Mouse (Mus musculus) G1E (cell line): ENCODE results near the gene Rftn1. TPM values are rescaled to one million over a fixed set of nuclear protein-coding genes. Genes with fewer than 3 reads are reported as not detected.

Experiments used
- ATAC-seq: 2 replicates; pipeline ENCODE4 v1.8.0; 2016; ENCODE audit warnings: mild to moderate bottlenecking; ENCODE audit not compliant: insufficient number of reproducible peaks, poor library complexity, low FRiP score, severe bottlenecking; ENCODE audit errors: extremely low read depth
- DNase-seq: peaks from one replicate; pipeline ENCODE4 v3.0.0; 2012; ENCODE audit warnings: low spot score
- H3K27me3 ChIP-seq: 2 replicates; pipeline ENCODE4 v1.6.1; 2012; ENCODE audit warnings: mild to moderate bottlenecking, low read length, inconsistent platforms; ENCODE audit not compliant: insufficient read depth
- H3K36me3 ChIP-seq: replicated peaks from 2 replicates; pipeline ENCODE3; 2012; ENCODE audit warnings: mild to moderate bottlenecking, inconsistent platforms
- H3K4me1 ChIP-seq: 2 replicates; pipeline ENCODE4 v1.6.1; 2012; ENCODE audit warnings: low read depth, low read length, inconsistent platforms, mixed read lengths; ENCODE audit not compliant: insufficient read depth
- H3K4me3 ChIP-seq: 2 replicates; pipeline ENCODE4 v1.5.1; 2012; ENCODE audit warnings: low read depth, mild to moderate bottlenecking, inconsistent platforms, low read length, moderate library complexity, mixed read lengths
- H3K9me3 ChIP-seq: replicated peaks from 2 replicates; pipeline ENCODE4 v1.6.1; 2012; ENCODE audit warnings: inconsistent platforms
- CTCF ChIP-seq: IDR thresholded peaks from 2 replicates; pipeline ENCODE4 v1.5.1; 2012; ENCODE audit warnings: low read depth, low read length, inconsistent platforms, mixed read lengths
- GATA1 ChIP-seq: IDR thresholded peaks from 2 replicates; pipeline ENCODE4 v1.6.1; 2012; ENCODE audit warnings: borderline replicate concordance, low read length, inconsistent platforms, mixed read lengths
- GATA2 ChIP-seq: IDR thresholded peaks from 2 replicates; pipeline ENCODE4 v1.6.1; 2012; ENCODE audit warnings: low read depth, low read length, inconsistent platforms, borderline replicate concordance
- POLR2AphosphoS5 ChIP-seq: IDR thresholded peaks from 2 replicates; pipeline ENCODE4 v1.6.1; 2012; ENCODE audit warnings: low read depth, low read length, inconsistent platforms; ENCODE audit not compliant: insufficient replicate concordance
- TAL1 ChIP-seq: conservative IDR thresholded peaks from 2 replicates; pipeline ENCODE4 v1.6.1; 2012; ENCODE audit warnings: low read depth, low read length, inconsistent platforms, mixed read lengths
- polyA plus RNA-seq: library from polyadenylated mRNA; stranded (reverse); fragments of >175 nt; gene quantifications from 2 replicates; pipeline ENCODE4 v1.2.3, GENCODE M21; 2012
- total RNA-seq, 2 experiments: library from RNA; stranded (forward) in 1 of 2; stranded (reverse) in 1 of 2; fragments of 200-1000 nt in 1 of 2; fragments of >200 nt in 1 of 2; fragmentation: Nextera tagmentation in 1 of 2; gene quantifications; 2 replicates each; pipeline ENCODE4 v1.2.3; 2014 to 2017

Gene Rftn1
- total and polyA plus RNA-seq, 3 experiments: not detected

DNA sequence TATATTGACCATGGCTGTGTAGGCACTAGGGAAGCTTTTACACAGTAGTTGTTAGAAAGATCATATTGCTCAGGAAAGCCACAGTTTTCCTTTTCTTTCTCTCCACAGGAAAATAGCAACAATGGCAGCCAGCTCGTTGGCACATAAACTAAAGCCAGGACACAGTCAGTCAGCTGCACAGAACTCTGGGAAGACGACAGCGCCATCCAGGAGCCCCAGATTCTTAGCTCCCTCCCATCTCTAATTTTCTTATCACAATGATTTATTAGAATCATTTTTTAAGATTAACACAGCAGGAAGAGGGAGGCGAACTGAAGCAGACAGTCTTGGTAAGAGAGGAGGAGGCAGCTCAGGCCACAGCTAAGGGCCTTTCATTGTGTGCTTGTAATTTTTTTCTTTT is 58.8 kb downstream of the Rftn1 start:
- H3K4me1 ChIP-seq: no peaks in the 10 kb centered on the region
- DNase-seq: no peak
- no peak overlapping the region for H3K4me3 ChIP-seq
- peaks cover 64% of the 10 kb centered on the region for H3K9me3 ChIP-seq
- TF ChIP-seq GATA1: no peak
- TF ChIP-seq POLR2AphosphoS5: no peak
- no peak for TF ChIP-seq CTCF
- TF ChIP-seq TAL1: no peak
- no peak for TF ChIP-seq GATA2
- no peak for ATAC-seq
- H3K36me3 ChIP-seq: no peaks in the 10 kb centered on the region
- H3K27me3 ChIP-seq: no peaks in the 10 kb centered on the region

DNA sequence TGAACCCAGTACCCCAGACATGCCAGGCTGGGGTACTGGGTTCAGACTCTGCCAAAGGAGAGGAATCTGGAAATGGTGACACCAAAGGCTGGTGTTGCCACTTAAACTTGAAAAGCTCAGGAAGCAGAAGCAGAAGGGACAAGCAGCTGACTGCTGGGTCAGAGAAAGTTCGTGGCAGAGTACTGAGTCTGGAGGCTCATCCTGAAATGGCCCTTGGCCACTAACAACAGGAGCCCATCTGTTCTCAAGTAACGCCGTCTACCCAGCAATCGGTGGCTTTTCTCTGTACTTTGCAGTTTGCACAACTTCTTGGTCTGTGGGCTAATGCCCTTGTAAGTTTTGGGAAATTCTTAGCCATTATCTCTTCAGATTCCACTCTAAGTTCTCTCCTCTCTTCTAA is 60.1 kb downstream of the Rftn1 start:
- Histone ChIP-seq H3K9me3 (peaks cover 65% of the 10 kb centered on the region), H3K36me3 (no peaks in the 10 kb centered on the region), H3K4me1 (no peaks in the 10 kb centered on the region), H3K4me3 (no peak overlapping the region), H3K27me3 (no peaks in the 10 kb centered on the region)
- DNase-seq (no peak), ATAC-seq (no peak)
- TF ChIP-seq GATA2: no peak
- no peak for TF ChIP-seq POLR2AphosphoS5
- TF ChIP-seq TAL1: no peak
- TF ChIP-seq CTCF: no peak
- no peak for TF ChIP-seq GATA1

DNA sequence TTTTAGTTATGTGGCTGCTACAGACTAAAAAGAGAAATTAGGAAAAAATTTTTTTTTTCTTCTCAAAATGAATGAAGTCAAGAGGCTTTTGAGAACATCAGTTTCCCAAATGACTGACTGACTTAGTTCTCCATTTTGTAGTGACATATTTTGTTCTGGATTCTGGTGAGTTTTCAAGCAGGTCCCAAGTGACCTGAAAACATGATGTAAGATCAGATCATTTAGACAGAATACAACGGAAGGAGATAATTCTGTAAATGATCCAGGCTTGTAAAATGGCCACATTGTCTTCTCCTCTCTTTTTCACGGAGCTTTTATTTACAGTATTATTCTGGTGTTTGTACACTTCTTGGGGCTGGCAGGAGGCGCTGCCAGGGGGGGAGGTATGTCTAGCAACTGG is 62.1 kb downstream of the Rftn1 start:
- DNase-seq: no peak
- no peak for ATAC-seq
- Histone ChIP-seq H3K36me3 (no peaks in the 10 kb centered on the region), H3K9me3 (peaks cover 62% of the 10 kb centered on the region), H3K27me3 (no peaks in the 10 kb centered on the region), H3K4me3 (no peak overlapping the region), H3K4me1 (no peaks in the 10 kb centered on the region)
- TF ChIP-seq POLR2AphosphoS5: no peak
- TF ChIP-seq GATA2: no peak
- TF ChIP-seq TAL1: no peak
- TF ChIP-seq CTCF: no peak
- TF ChIP-seq GATA1: no peak

DNA sequence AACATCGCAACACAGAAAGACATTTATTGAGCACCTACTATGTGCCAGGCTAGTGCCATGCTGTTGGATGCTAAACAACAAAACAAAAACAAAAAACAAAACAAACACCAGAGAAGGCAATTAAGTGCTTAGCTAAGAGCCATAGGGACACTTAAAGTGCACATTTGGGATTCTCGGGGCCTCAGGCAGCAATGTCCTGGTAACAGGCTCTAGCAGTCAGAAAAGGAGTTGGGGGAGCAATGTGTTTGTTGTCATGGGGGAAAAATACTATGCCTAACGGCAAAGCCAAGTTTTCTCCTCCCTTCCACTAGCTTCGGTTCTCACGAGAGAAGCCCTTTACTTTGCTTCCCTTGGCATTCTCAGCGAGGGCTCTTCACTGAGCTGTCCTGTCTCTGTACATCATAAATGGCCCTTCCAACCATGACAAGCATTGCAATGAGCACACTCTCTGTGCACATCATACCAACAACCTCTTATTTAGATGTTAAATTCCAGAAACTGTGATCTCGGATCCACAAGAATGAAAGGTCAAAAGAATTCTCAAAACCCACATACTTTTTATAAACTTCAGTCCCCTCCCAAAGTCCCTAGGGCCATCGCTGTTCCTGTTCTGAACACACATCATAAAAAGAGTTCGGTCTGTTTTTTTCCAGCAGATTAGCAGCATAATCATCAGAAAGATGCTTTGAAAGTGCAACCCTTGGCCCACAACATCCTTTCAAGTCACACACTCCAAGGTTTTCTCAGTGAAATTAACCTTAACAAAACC is 63.2 kb downstream of the Rftn1 start:
- ATAC-seq (no peak), DNase-seq (no peak)
- Histone ChIP-seq H3K36me3 (no peaks in the 10 kb centered on the region), H3K4me3 (no peak overlapping the region), H3K4me1 (no peaks in the 10 kb centered on the region), H3K27me3 (no peaks in the 10 kb centered on the region), H3K9me3 (peaks cover 56% of the 10 kb centered on the region)
- TF ChIP-seq GATA2: no peak
- no peak for TF ChIP-seq CTCF
- no peak for TF ChIP-seq TAL1
- no peak for TF ChIP-seq GATA1
- no peak for TF ChIP-seq POLR2AphosphoS5

DNA sequence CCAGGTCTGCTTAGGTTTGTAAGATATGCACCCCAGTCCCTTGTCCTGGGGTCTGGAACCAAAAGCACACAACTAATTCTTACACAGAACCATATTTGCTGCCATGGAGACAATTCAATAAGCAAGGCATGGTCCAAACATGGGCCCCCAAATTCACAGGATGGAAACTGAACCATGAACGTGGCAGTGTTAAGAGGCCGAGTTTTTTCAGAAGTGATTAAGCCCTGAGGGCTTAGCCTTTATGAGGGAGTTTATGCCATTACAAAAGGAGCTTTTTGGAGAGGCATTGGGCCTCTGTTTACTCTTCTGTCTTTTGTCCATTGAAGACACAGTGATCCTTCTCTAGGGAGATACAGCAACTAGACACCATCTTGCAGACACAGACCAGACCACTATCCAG is 63.9 kb downstream of the Rftn1 start:
- Histone ChIP-seq H3K9me3 (peaks cover 59% of the 10 kb centered on the region), H3K4me1 (no peaks in the 10 kb centered on the region), H3K4me3 (no peak overlapping the region), H3K36me3 (no peaks in the 10 kb centered on the region), H3K27me3 (no peaks in the 10 kb centered on the region)
- TF ChIP-seq POLR2AphosphoS5 (no peak), TAL1 (no peak)
- ATAC-seq (no peak), DNase-seq (no peak)

DNA sequence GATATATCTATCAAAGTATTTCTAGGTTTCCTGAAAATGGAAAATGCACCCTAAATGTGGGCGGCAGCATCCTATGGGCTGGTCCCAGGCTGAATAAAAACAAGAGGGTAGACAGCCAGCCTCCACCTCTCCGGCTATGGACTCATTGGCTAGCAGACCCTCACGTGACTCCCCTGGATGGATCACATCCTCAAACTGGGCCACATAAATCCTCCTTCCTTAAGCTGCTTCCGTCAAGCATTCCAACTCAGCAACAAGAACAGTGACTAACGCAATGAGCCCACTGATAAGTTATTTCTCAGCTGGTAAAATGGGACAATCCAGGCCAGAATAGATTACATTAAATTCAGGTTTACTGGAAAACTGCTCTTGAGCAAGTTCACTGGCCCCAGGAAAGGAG is 64.6 kb downstream of the Rftn1 start:
- no peak overlapping the region for H3K4me3 ChIP-seq
- H3K27me3 ChIP-seq: no peaks in the 10 kb centered on the region
- peaks cover 62% of the 10 kb centered on the region for H3K9me3 ChIP-seq
- no peak for DNase-seq
- ATAC-seq: no peak
- H3K36me3 ChIP-seq: no peaks in the 10 kb centered on the region
- no peaks in the 10 kb centered on the region for H3K4me1 ChIP-seq
- TF ChIP-seq GATA2: no peak
- TF ChIP-seq CTCF: no peak
- no peak for TF ChIP-seq POLR2AphosphoS5
- TF ChIP-seq GATA1: no peak
- no peak for TF ChIP-seq TAL1

DNA sequence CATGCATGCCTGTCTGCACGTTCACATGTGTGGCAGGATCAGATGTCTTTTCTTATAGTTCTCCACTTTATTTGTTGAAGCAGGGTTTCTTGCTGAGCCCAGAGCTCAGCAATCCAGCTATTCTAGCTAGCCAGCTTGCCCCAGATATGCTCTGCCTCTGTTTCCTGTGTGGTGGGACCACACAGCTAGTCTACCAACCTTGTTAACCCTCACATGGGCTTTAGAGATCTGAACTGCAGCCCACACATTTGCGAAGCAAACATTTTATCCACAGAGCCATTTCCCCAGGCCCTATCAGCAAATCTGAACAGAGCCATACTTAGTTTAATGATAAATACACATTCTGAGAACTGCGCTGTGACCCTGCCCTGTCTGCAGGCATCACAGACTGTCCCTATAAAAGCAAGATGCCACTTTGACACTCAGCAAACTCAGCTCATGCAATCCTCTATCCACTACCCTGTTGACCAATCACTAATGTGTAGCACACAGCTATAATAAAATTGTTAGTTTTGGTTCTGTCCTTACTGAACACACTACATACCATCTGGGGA is 65.2 kb downstream of the Rftn1 start:
- Histone ChIP-seq H3K36me3 (no peaks in the 10 kb centered on the region), H3K4me3 (no peak overlapping the region), H3K9me3 (peaks cover 63% of the 10 kb centered on the region), H3K27me3 (no peaks in the 10 kb centered on the region), H3K4me1 (no peaks in the 10 kb centered on the region)
- no peak for TF ChIP-seq CTCF
- TF ChIP-seq TAL1: no peak
- TF ChIP-seq POLR2AphosphoS5: no peak
- TF ChIP-seq GATA2: no peak
- TF ChIP-seq GATA1: no peak
- DNase-seq: no peak
- no peak for ATAC-seq
